Mouse (Mus musculus): ENCODE results near the gene 9130204L05Rik. TPM values are rescaled to one million over a fixed set of nuclear protein-coding genes. Genes with fewer than 3 reads are reported as not detected.

Gene 9130204L05Rik
- total RNA-seq (2023), result not detected

GRCm38 (mm10) chr3:91090703-91091102 is at the start of gene 9130204L05Rik:
Gene 9130204L05Rik (minus strand): TSS chr3:91090803.

